Mouse (Mus musculus): ENCODE results near the gene Myo10.

DNA sequence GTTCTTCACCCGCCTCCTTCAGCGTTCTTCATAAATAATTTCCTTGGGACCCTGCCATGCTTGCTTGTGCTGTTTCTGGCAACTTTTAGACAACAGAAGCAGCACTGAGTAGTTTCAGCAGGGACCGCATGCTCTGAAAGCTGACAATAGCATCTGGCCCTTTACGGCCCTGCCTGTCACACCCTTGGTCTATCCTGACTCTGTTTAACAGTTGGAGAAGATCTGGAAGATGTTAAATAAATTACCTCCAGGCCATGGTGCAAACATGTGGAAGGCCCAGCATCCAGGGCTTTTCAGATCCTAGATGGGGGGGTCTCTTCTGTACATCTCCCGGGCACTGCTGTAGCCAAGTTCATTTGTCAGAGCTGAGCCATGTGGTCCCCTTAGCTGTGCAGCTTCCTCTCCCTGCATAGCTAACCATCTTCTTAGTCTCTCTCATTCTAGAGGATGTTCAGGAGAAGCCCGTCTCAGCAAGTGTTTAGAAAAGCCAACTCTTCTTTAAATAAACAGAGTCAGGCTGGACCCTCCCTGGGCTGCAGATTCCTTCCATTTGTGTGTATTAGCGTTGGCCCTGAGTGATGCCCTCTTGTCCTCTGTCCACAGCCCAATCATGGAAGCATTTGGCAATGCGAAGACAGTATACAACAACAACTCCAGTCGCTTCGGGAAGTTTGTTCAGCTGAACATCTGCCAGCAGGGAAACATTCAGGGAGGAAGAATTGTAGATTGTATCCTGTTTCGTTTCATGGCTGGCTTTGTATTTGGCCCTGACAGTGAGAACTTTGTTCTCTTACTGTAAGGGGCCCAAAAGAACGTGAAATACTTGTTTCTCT, 101.2 kb downstream of the Myo10 start:
- TF ChIP-seq CTCF (IDR thresholded peaks at IDR 0.05; ENCODE audit: low read depth, low read length): no peak
- TF ChIP-seq POLR2A (IDR thresholded peaks at IDR 0.05; ENCODE audit: extremely low read depth, insufficient read depth, low read length): no peak

All from liver, adult 2 months (tissue).